Mouse (Mus musculus) C2C12 (cell line): ENCODE results near the gene Sufu.

Experiments
- CTCF ChIP-seq: IDR thresholded peaks from one replicate; pipeline ENCODE4 v1.5.1; 2011; ENCODE audit not compliant: control insufficient read depth, insufficient read depth, insufficient read length
- MAX ChIP-seq: IDR thresholded peaks from one replicate; pipeline ENCODE4 v1.6.1; 2011; ENCODE audit warnings: mild to moderate bottlenecking, control low read depth
- MYOG ChIP-seq: IDR thresholded peaks from one replicate; pipeline ENCODE4 v1.6.1; 2011; ENCODE audit not compliant: control insufficient read depth, insufficient read length; ENCODE audit errors: extremely low read depth

DNA sequence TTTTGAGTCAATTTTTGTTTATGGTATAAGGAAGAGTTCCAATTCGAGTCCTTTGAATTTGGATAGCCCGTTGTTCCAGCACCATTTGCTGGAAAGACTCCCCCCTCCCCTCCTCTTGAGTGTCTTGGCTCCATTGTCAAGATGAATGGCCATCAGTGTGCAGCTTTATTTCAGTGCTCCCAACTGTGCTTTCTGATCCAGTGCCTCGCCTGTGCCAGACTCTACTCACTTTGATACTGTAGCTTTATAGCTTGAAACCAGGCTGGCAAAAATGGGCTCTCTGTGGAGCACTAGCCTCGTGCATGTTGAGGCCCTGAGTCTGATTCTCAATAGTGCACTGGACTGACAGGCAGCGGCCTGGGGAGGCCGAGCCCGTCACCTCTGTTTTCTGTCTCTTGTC lies 50.4 kb downstream of the Sufu start:
- no peak for TF ChIP-seq CTCF
- TF ChIP-seq MYOG: no peak
- TF ChIP-seq MAX: no peak
